Mouse (Mus musculus): ENCODE results near the gene Swap70. TPM values are rescaled to one million over a fixed set of nuclear protein-coding genes. Genes with fewer than 3 reads are reported as not detected.

Swap70 gene
- polyA plus RNA-seq, 1 experiment from 2014 or later: 7.4 TPM

DNA sequence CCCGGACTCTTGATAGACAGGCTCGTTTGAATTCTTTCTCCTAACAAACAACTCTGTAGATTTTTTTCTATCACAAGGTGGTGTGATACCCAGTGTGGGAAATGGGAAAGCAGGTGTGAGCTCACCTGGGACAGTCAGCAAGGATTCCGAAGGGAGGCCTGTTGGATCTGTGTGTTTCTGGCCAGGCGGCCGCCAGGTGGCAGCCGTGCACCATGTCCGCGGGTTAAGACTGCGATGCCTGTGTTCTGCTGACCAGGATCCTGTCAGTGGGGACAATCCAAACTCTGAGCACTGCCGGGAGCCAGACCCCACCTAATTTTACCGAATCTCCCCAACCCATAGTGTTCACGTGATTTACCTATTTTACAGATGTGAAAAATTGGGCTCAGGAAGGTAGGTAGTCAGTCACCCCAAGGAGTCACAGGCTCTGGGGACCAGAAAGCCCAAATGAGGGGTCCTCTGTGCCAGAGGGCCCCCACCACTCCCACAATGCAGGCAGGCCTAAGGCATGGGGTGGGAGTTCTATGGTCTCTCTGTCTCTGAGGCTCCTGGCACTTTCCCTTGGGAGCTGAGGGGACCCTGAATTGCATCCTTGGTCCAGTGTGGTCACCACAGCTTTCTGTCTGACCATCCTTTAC lies 65.4 kb downstream of the Swap70 start:
- no peaks in the 10 kb centered on the region for H3K9me3 ChIP-seq (ENCODE audit: control insufficient read depth, low read length)
- no peak overlapping the region for H3K4me3 ChIP-seq (ENCODE audit: low read depth, low read length)
- H3K4me1 ChIP-seq (ENCODE audit: control insufficient read depth, insufficient read depth, low read length): no peaks in the 10 kb centered on the region
- H3K4me2 ChIP-seq (ENCODE audit: low read depth, low read length): no peak overlapping the region
- no peak overlapping the region for H3K27ac ChIP-seq (ENCODE audit: low read depth, low read length)
- ATAC-seq (ENCODE audit: low read depth): peak; percentile 90
- H3K36me3 ChIP-seq (ENCODE audit: control insufficient read depth, insufficient read depth, low read length): no peaks in the 10 kb centered on the region
- H3K9ac ChIP-seq (replicated peaks; ENCODE audit: low read depth, low read length): no peak overlapping the region
- WGBS: 9% methylated on average over 12 of the region's 12 CpGs
- H3K27me3 ChIP-seq (ENCODE audit: control insufficient read depth, insufficient read depth, low read length): no peaks in the 10 kb centered on the region

- Histone ChIP-seq H3K27me3 (ENCODE audit: control insufficient read depth, insufficient read depth, low read length) (no peaks in the 10 kb centered on the region), H3K4me1 (ENCODE audit: control insufficient read depth, insufficient read depth, low read length) (no peaks in the 10 kb centered on the region), H3K36me3 (ENCODE audit: control insufficient read depth, insufficient read depth, low read length) (no peaks in the 10 kb centered on the region), H3K9ac (replicated peaks; ENCODE audit: low read depth, low read length) (no peak overlapping the region), H3K9me3 (ENCODE audit: control insufficient read depth, low read length) (no peaks in the 10 kb centered on the region), H3K4me2 (ENCODE audit: low read depth, low read length) (no peak overlapping the region), H3K4me3 (ENCODE audit: low read depth, low read length) (no peak overlapping the region), H3K27ac (ENCODE audit: low read depth, low read length) (no peak overlapping the region)
- ATAC-seq (ENCODE audit: low read depth): no peak
- 80% methylated on average over 8 of the region's 8 CpGs for WGBS
Observed at GRCm38 (mm10) chr7:110287476-110288071, 66.1 kb downstream of the Swap70 start.

- Histone ChIP-seq H3K4me1 (ENCODE audit: control insufficient read depth, insufficient read depth, low read length) (no peaks in the 10 kb centered on the region), H3K36me3 (ENCODE audit: control insufficient read depth, insufficient read depth, low read length) (no peaks in the 10 kb centered on the region), H3K4me2 (ENCODE audit: low read depth, low read length) (no peak overlapping the region), H3K9me3 (ENCODE audit: control insufficient read depth, low read length) (no peaks in the 10 kb centered on the region), H3K27me3 (ENCODE audit: control insufficient read depth, insufficient read depth, low read length) (no peaks in the 10 kb centered on the region), H3K27ac (ENCODE audit: low read depth, low read length) (no peak overlapping the region), H3K9ac (replicated peaks; ENCODE audit: low read depth, low read length) (no peak overlapping the region), H3K4me3 (ENCODE audit: low read depth, low read length) (no peak overlapping the region)
- no peak for ATAC-seq (ENCODE audit: low read depth)
- 94% methylated on average over 4 of the region's 4 CpGs for WGBS
Observed at GRCm38 (mm10) chr7:110288191-110288604, 66.7 kb downstream of the Swap70 start.

- ATAC-seq (ENCODE audit: low read depth): no peak
- Histone ChIP-seq H3K9ac (replicated peaks; ENCODE audit: low read depth, low read length) (no peak overlapping the region), H3K36me3 (ENCODE audit: control insufficient read depth, insufficient read depth, low read length) (no peaks in the 10 kb centered on the region), H3K4me1 (ENCODE audit: control insufficient read depth, insufficient read depth, low read length) (no peaks in the 10 kb centered on the region), H3K27ac (ENCODE audit: low read depth, low read length) (no peak overlapping the region), H3K27me3 (ENCODE audit: control insufficient read depth, insufficient read depth, low read length) (no peaks in the 10 kb centered on the region), H3K9me3 (ENCODE audit: control insufficient read depth, low read length) (no peaks in the 10 kb centered on the region), H3K4me2 (ENCODE audit: low read depth, low read length) (no peak overlapping the region), H3K4me3 (ENCODE audit: low read depth, low read length) (no peak overlapping the region)
- 65% methylated on average over 6 of the region's 6 CpGs for WGBS
Observed at GRCm38 (mm10) chr7:110288731-110289191, 67.2 kb downstream of the Swap70 start.

DNA sequence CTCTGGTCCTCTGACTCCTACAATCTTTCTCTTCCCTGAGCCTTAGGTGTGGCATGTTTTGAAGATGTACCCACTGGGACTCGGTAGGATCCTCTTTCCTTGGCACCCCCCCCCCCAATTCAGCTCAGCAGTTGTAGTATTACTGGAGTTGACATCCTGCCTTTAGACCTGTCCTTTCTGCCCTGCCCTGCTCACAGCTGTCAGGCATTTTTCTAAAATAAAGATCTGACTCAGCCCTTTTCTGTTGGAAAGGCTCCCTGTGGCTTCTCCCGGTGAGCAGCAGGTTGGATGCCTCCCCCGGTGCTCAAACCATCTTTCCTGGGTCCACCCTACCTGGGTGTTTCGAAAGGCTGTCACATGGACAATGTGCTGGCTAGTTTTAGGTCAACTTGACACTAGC lies 68.1 kb downstream of the Swap70 start:
- Histone ChIP-seq H3K4me3 (ENCODE audit: low read depth, low read length) (no peak overlapping the region), H3K27ac (ENCODE audit: low read depth, low read length) (no peak overlapping the region), H3K4me2 (ENCODE audit: low read depth, low read length) (no peak overlapping the region), H3K9me3 (ENCODE audit: control insufficient read depth, low read length) (no peaks in the 10 kb centered on the region), H3K27me3 (ENCODE audit: control insufficient read depth, insufficient read depth, low read length) (no peaks in the 10 kb centered on the region), H3K4me1 (ENCODE audit: control insufficient read depth, insufficient read depth, low read length) (no peaks in the 10 kb centered on the region), H3K9ac (replicated peaks; ENCODE audit: low read depth, low read length) (no peak overlapping the region), H3K36me3 (ENCODE audit: control insufficient read depth, insufficient read depth, low read length) (no peaks in the 10 kb centered on the region)
- WGBS: 74% methylated on average over 4 of the region's 4 CpGs
- ATAC-seq (ENCODE audit: low read depth): no peak

GRCm38 (mm10) chr7:110296889-110297603 lies 75.5 kb downstream of the Swap70 start:
- H3K4me2 ChIP-seq (ENCODE audit: low read depth, low read length): no peak overlapping the region
- no peaks in the 10 kb centered on the region for H3K4me1 ChIP-seq (ENCODE audit: control insufficient read depth, insufficient read depth, low read length)
- H3K36me3 ChIP-seq (ENCODE audit: control insufficient read depth, insufficient read depth, low read length): no peaks in the 10 kb centered on the region
- no peaks in the 10 kb centered on the region for H3K27me3 ChIP-seq (ENCODE audit: control insufficient read depth, insufficient read depth, low read length)
- H3K9ac ChIP-seq (replicated peaks; ENCODE audit: low read depth, low read length): no peak overlapping the region
- no peak overlapping the region for H3K4me3 ChIP-seq (ENCODE audit: low read depth, low read length)
- ATAC-seq (ENCODE audit: low read depth): peak; percentile 60; the same call in 1 of the 2 replicates
- H3K9me3 ChIP-seq (ENCODE audit: control insufficient read depth, low read length): no peaks in the 10 kb centered on the region
- 29% methylated on average over 17 of the region's 17 CpGs for WGBS
- no peak overlapping the region for H3K27ac ChIP-seq (ENCODE audit: low read depth, low read length)

DNA sequence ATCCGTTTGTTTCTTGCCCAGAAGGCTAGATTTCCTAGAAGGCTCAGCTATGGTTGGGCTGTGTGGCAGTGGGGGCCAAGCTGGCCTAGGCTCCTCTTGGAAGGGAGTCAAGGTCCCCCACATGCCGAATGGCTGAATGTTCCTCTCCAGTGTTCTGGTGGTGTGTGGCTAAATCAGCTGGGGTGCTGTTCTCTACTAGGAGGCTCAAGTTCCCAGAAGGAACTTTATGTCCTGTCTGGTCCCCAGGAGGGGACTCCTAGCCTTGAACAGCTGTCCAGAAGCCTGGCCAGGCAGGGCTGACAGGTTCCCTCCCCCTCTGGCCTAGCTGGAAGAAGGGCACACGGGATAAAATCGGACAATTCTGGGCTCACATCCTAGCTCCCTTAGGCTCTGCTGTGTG lies 76.1 kb downstream of the Swap70 start:
- ATAC-seq (ENCODE audit: low read depth): no peak
- Histone ChIP-seq H3K4me1 (ENCODE audit: control insufficient read depth, insufficient read depth, low read length) (no peaks in the 10 kb centered on the region), H3K27me3 (ENCODE audit: control insufficient read depth, insufficient read depth, low read length) (no peaks in the 10 kb centered on the region), H3K9me3 (ENCODE audit: control insufficient read depth, low read length) (no peaks in the 10 kb centered on the region), H3K27ac (ENCODE audit: low read depth, low read length) (no peak overlapping the region), H3K4me3 (ENCODE audit: low read depth, low read length) (no peak overlapping the region), H3K9ac (replicated peaks; ENCODE audit: low read depth, low read length) (no peak overlapping the region), H3K4me2 (ENCODE audit: low read depth, low read length) (no peak overlapping the region), H3K36me3 (ENCODE audit: control insufficient read depth, insufficient read depth, low read length) (no peaks in the 10 kb centered on the region)
- WGBS: 64% methylated on average over 4 of the region's 4 CpGs

GRCm38 (mm10) chr7:110298090-110298489 lies 76.6 kb downstream of the Swap70 start:
- no peaks in the 10 kb centered on the region for H3K36me3 ChIP-seq (ENCODE audit: control insufficient read depth, insufficient read depth, low read length)
- H3K4me2 ChIP-seq (ENCODE audit: low read depth, low read length): no peak overlapping the region
- H3K4me1 ChIP-seq (ENCODE audit: control insufficient read depth, insufficient read depth, low read length): no peaks in the 10 kb centered on the region
- no peak overlapping the region for H3K4me3 ChIP-seq (ENCODE audit: low read depth, low read length)
- H3K9me3 ChIP-seq (ENCODE audit: control insufficient read depth, low read length): no peaks in the 10 kb centered on the region
- no peaks in the 10 kb centered on the region for H3K27me3 ChIP-seq (ENCODE audit: control insufficient read depth, insufficient read depth, low read length)
- no peak for ATAC-seq (ENCODE audit: low read depth)
- H3K9ac ChIP-seq (replicated peaks; ENCODE audit: low read depth, low read length): no peak overlapping the region
- H3K27ac ChIP-seq (ENCODE audit: low read depth, low read length): no peak overlapping the region
- 91% methylated on average over 7 of the region's 7 CpGs for WGBS

GRCm38 (mm10) chr7:110298739-110299410 lies 77.4 kb downstream of the Swap70 start:
- Histone ChIP-seq H3K4me1 (ENCODE audit: control insufficient read depth, insufficient read depth, low read length) (no peaks in the 10 kb centered on the region), H3K4me2 (ENCODE audit: low read depth, low read length) (no peak overlapping the region), H3K9me3 (ENCODE audit: control insufficient read depth, low read length) (no peaks in the 10 kb centered on the region), H3K36me3 (ENCODE audit: control insufficient read depth, insufficient read depth, low read length) (no peaks in the 10 kb centered on the region), H3K4me3 (ENCODE audit: low read depth, low read length) (no peak overlapping the region), H3K9ac (replicated peaks; ENCODE audit: low read depth, low read length) (no peak overlapping the region), H3K27ac (ENCODE audit: low read depth, low read length) (no peak overlapping the region), H3K27me3 (ENCODE audit: control insufficient read depth, insufficient read depth, low read length) (no peaks in the 10 kb centered on the region)
- 91% methylated on average over 17 of the region's 17 CpGs for WGBS
- ATAC-seq (ENCODE audit: low read depth): no peak

Measured in neural tube, embryonic 14.5 days (tissue).